ENCODE assay signal across 14 mouse cellular contexts in genomic region chr5:92195716-92196115, GRCm38 (mm10). TPM values are rescaled to one million over a fixed set of nuclear protein-coding genes. Genes with fewer than 3 reads are reported as not detected.
A peak's percentile ranks its signal among the peaks of the same experiment; 100 is the strongest.
DNase-seq lines count a peak whose midpoint lies in the region; ATAC-seq and TF ChIP-seq lines count a peak whose summit lies in the region.
"Not testable (repeated sequence)": the region's sequence is repeated elsewhere in the genome, so short reads cannot be mapped to it uniquely, and the experiment has no call there.
"Had no signal": no experiment of that assay in that cellular context is flagged by ENCODE, and none has a peak within 500 bp of the region (broad histone marks: within the 10 kb centered on the region; RNA-seq: fewer than 3 reads in every experiment).

No protein-coding gene starts in this region.

- H3K27me3 ChIP-seq in limb, embryonic 14.5 days (ENCODE audit: control insufficient read depth, insufficient read depth, low read length); midbrain, postnatal 0 days (ENCODE audit: insufficient read depth, low read length); testis, adult 2 months (ENCODE audit: control insufficient read depth, insufficient read depth, low read length): not testable (repeated sequence)

- H3K4me3 ChIP-seq in limb, embryonic 14.5 days (replicated peaks; ENCODE audit: low read length); midbrain, postnatal 0 days (ENCODE audit: low read depth, low read length); testis, adult 2 months (ENCODE audit: control insufficient read depth, low read depth, low read length): not testable (repeated sequence)

- not testable (repeated sequence) for H3K4me2 ChIP-seq in limb, embryonic 14.5 days (replicated peaks; ENCODE audit: low read depth, low read length, severe bottlenecking); midbrain, postnatal 0 days (ENCODE audit: low read depth, low read length, poor library complexity, severe bottlenecking)

- WGBS in limb, embryonic 14.5 days = 46% methylated on average over 2 of the region's 2 CpGs
- WGBS in midbrain, postnatal 0 days = 42% methylated on average over 2 of the region's 2 CpGs

- DNase-seq in CD4-positive helper T cell, adult 2 months (ENCODE audit: low read depth, low spot score) = peak; percentile 17
- DNase-seq in adrenal gland, postnatal 10 days = peak; percentile 67
- peak; percentile 65 for DNase-seq in embryo, embryonic 10 days (ENCODE audit: low spot score)
- peak; percentile 78 for DNase-seq in heart, adult 11 months
- DNase-seq in kidney, adult 9 months = peak; percentile 55
- peak; percentile 15 for DNase-seq in limb, embryonic 14.5 days (ENCODE audit: low spot score)
- DNase-seq in midbrain, postnatal 0 days (ENCODE audit: low spot score) = peak; percentile 69

- H3K36me3 ChIP-seq in limb, embryonic 14.5 days (ENCODE audit: control insufficient read depth, insufficient read depth, low read length) = peaks cover 85% of the 10 kb centered on the region
- H3K36me3 ChIP-seq in midbrain, postnatal 0 days (ENCODE audit: insufficient read depth, low read length) = peaks cover 45% of the 10 kb centered on the region
- H3K36me3 ChIP-seq in testis, adult 2 months (ENCODE audit: control insufficient read depth, insufficient read depth, low read length) = not testable (repeated sequence)

- peak; percentile 83 for TF ChIP-seq CTCF in midbrain, postnatal 0 days (IDR thresholded peaks at IDR 0.05)
- peak; percentile 64; the same call in 1 of the 2 replicates for TF ChIP-seq CTCF in testis, adult 2 months (IDR thresholded peaks at IDR 0.05; ENCODE audit: control insufficient read depth, insufficient read depth, insufficient replicate concordance, low read depth, low read length)

- TF ChIP-seq POLR2A in limb, embryonic 14.5 days (IDR thresholded peaks at IDR 0.05; ENCODE audit: borderline replicate concordance, extremely low read depth, insufficient read depth, insufficient read length); testis, adult 2 months (IDR thresholded peaks at IDR 0.05; ENCODE audit: control insufficient read depth, low read depth, low read length): not testable (repeated sequence)

- H3K9ac ChIP-seq in limb, embryonic 14.5 days (ENCODE audit: low read depth, low read length, severe bottlenecking); midbrain, postnatal 0 days (replicated peaks; ENCODE audit: low read length, poor library complexity, severe bottlenecking): not testable (repeated sequence)

- not testable (repeated sequence) for ATAC-seq in limb, embryonic 14.5 days (ENCODE audit: low FRiP score, low read depth); midbrain, postnatal 0 days (ENCODE audit: low FRiP score)

- not testable (repeated sequence) for H3K9me3 ChIP-seq in limb, embryonic 14.5 days (ENCODE audit: control insufficient read depth, low read length); midbrain, postnatal 0 days (ENCODE audit: low read length)

- not testable (repeated sequence) for H3K4me1 ChIP-seq in limb, embryonic 14.5 days (ENCODE audit: control insufficient read depth, insufficient read depth, low read length); midbrain, postnatal 0 days (ENCODE audit: insufficient read depth, low read length); testis, adult 2 months (ENCODE audit: control insufficient read depth, insufficient read depth, low read length)

- H3K27ac ChIP-seq in limb, embryonic 14.5 days (replicated peaks; ENCODE audit: low read depth, low read length); midbrain, postnatal 0 days (ENCODE audit: low read depth, low read length); testis, adult 2 months (ENCODE audit: control insufficient read depth, insufficient read depth, low read depth, low read length): not testable (repeated sequence)

RNA-seq across cellular contexts. Expression of gene U90926, which starts 19.5 kb away (rescaled TPM):
- total RNA-seq in adrenal gland, postnatal 10 days (2021) = under 1 TPM in 1 of 2 experiments, not detected in 1; 0.96 TPM
- polyA plus RNA-seq in limb, embryonic 14.5 days (2012; rRNA removed) = not detected in 2 replicates
- not detected in 2 replicates for polyA plus RNA-seq in limb, embryonic 14.5 days (2014; fragmentation: Nextera tagmentation; extraction: Ambion mirVana)
- total RNA-seq in midbrain, postnatal 0 days (2014; rRNA removed) = not detected in 2 replicates
- not detected in 2 replicates for polyA plus RNA-seq in midbrain, postnatal 0 days (2015; fragmentation: Nextera tagmentation; extraction: Ambion mirVana)
- 2.4 and 2.8 TPM in 2 replicates for polyA plus RNA-seq in testis, adult 2 months (2012; rRNA removed)
- total RNA-seq: ES-E14 had no signal
- polyA plus RNA-seq: forebrain, embryonic 10.5 days; intestine, embryonic 15.5 days; limb, embryonic 10.5 days; midbrain, embryonic 10.5 days; stomach, embryonic 15.5 days had no signal

RNA-seq across cellular contexts. Expression of gene Uso1, which starts 58.0 kb away (rescaled TPM):
- total RNA-seq in adrenal gland, postnatal 10 days (2021) = 10 to 100 TPM; 64.1 to 71.5 TPM
- polyA plus RNA-seq in limb, embryonic 14.5 days (2012; rRNA removed) = 42.9 and 54.6 TPM in 2 replicates
- 42.0 and 43.0 TPM in 2 replicates for polyA plus RNA-seq in limb, embryonic 14.5 days (2014; fragmentation: Nextera tagmentation; extraction: Ambion mirVana)
- total RNA-seq in midbrain, postnatal 0 days (2014; rRNA removed) = 22.4 and 23.6 TPM in 2 replicates
- polyA plus RNA-seq in midbrain, postnatal 0 days (2015; fragmentation: Nextera tagmentation; extraction: Ambion mirVana) = 25.9 and 27.0 TPM in 2 replicates
- 8.1 and 8.7 TPM in 2 replicates for polyA plus RNA-seq in testis, adult 2 months (2012; rRNA removed)

Comparison
In these comparisons a context has a peak if more than half of its experiments do, and no peak if none do; other contexts are left out.
1. DNase-seq: peak in every context shown above with its lines; median percentile 78 in heart, adult 11 months; 69 in midbrain, postnatal 0 days; 67 in adrenal gland, postnatal 10 days; 65 in embryo, embryonic 10 days; 55 in kidney, adult 9 months; 17 in CD4-positive helper T cell, adult 2 months; 15 in limb, embryonic 14.5 days.